Mouse (Mus musculus): ENCODE data around the gene Abhd14b. TPM values are rescaled to one million over a fixed set of nuclear protein-coding genes. Genes with fewer than 3 reads are reported as not detected.
A peak's percentile ranks its signal among the peaks of the same experiment; 100 is the strongest.

Gene Abhd14b
- polyA plus RNA-seq, 1 experiment, result 27.6 TPM

- Histone ChIP-seq H3K4me1 (ENCODE audit: control insufficient read depth, insufficient read depth, low read length) (peaks cover 8% of the 10 kb centered on the region), H3K4me3 (ENCODE audit: insufficient read depth, low read length) (peak within 1 kb of the TSS; percentile 63), H3K27ac (ENCODE audit: insufficient read depth, low read depth, low read length) (no peak within 1 kb of the TSS)
- no peak for TF ChIP-seq CTCF (IDR thresholded peaks at IDR 0.05; ENCODE audit: low read depth, low read length)
- no peak for TF ChIP-seq POLR2A (IDR thresholded peaks at IDR 0.05; ENCODE audit: borderline replicate concordance, low read depth, low read length)
These were observed 18.4 kb downstream of the Abhd14b start, which contains the start of gene Gpr62 for GRCm38 (mm10) chr9:106465571-106466200. Gene Gpr62, minus strand, starts transcription at chr9:106465938.

- Histone ChIP-seq H3K4me1 (ENCODE audit: control insufficient read depth, insufficient read depth, low read length) (peaks cover 8% of the 10 kb centered on the region), H3K27ac (ENCODE audit: insufficient read depth, low read depth, low read length) (no peak overlapping the region), H3K4me3 (ENCODE audit: insufficient read depth, low read length) (no peak overlapping the region)
- no peak for TF ChIP-seq CTCF (IDR thresholded peaks at IDR 0.05; ENCODE audit: low read depth, low read length)
- no peak for TF ChIP-seq POLR2A (IDR thresholded peaks at IDR 0.05; ENCODE audit: borderline replicate concordance, low read depth, low read length)
These were observed 19.5 kb downstream of the Abhd14b start for GRCm38 (mm10) chr9:106466721-106467120.

- Histone ChIP-seq H3K4me3 (ENCODE audit: insufficient read depth, low read length) (no peak overlapping the region), H3K4me1 (ENCODE audit: control insufficient read depth, insufficient read depth, low read length) (peaks cover 8% of the 10 kb centered on the region), H3K27ac (ENCODE audit: insufficient read depth, low read depth, low read length) (no peak overlapping the region)
- TF ChIP-seq POLR2A (IDR thresholded peaks at IDR 0.05; ENCODE audit: borderline replicate concordance, low read depth, low read length), result no peak
- TF ChIP-seq CTCF (IDR thresholded peaks at IDR 0.05; ENCODE audit: low read depth, low read length), result no peak
These were observed 20.5 kb downstream of the Abhd14b start for GRCm38 (mm10) chr9:106467746-106468145.

GRCm38 (mm10) chr9:106469317-106469716, 22.1 kb downstream of the Abhd14b start:
- Histone ChIP-seq H3K4me3 (ENCODE audit: insufficient read depth, low read length) (no peak overlapping the region), H3K27ac (ENCODE audit: insufficient read depth, low read depth, low read length) (no peak overlapping the region), H3K4me1 (ENCODE audit: control insufficient read depth, insufficient read depth, low read length) (peaks cover 8% of the 10 kb centered on the region)
- TF ChIP-seq CTCF (IDR thresholded peaks at IDR 0.05; ENCODE audit: low read depth, low read length) (no peak), POLR2A (IDR thresholded peaks at IDR 0.05; ENCODE audit: borderline replicate concordance, low read depth, low read length) (no peak)

GRCm38 (mm10) chr9:106469776-106470175, 22.5 kb downstream of the Abhd14b start:
- Histone ChIP-seq H3K27ac (ENCODE audit: insufficient read depth, low read depth, low read length) (no peak overlapping the region), H3K4me1 (ENCODE audit: control insufficient read depth, insufficient read depth, low read length) (peaks cover 9% of the 10 kb centered on the region), H3K4me3 (ENCODE audit: insufficient read depth, low read length) (no peak overlapping the region)
- TF ChIP-seq POLR2A (IDR thresholded peaks at IDR 0.05; ENCODE audit: borderline replicate concordance, low read depth, low read length) (no peak), CTCF (IDR thresholded peaks at IDR 0.05; ENCODE audit: low read depth, low read length) (no peak)

- Histone ChIP-seq H3K4me1 (ENCODE audit: control insufficient read depth, insufficient read depth, low read length) (peaks cover 13% of the 10 kb centered on the region), H3K27ac (ENCODE audit: insufficient read depth, low read depth, low read length) (no peak overlapping the region), H3K4me3 (ENCODE audit: insufficient read depth, low read length) (no peak overlapping the region)
- TF ChIP-seq CTCF (IDR thresholded peaks at IDR 0.05; ENCODE audit: low read depth, low read length) (no peak), POLR2A (IDR thresholded peaks at IDR 0.05; ENCODE audit: borderline replicate concordance, low read depth, low read length) (no peak)
These were observed 23.9 kb downstream of the Abhd14b start for GRCm38 (mm10) chr9:106470991-106471750.

- Histone ChIP-seq H3K27ac (ENCODE audit: insufficient read depth, low read depth, low read length) (no peak overlapping the region), H3K4me1 (ENCODE audit: control insufficient read depth, insufficient read depth, low read length) (peaks cover 13% of the 10 kb centered on the region), H3K4me3 (ENCODE audit: insufficient read depth, low read length) (no peak overlapping the region)
- TF ChIP-seq CTCF (IDR thresholded peaks at IDR 0.05; ENCODE audit: low read depth, low read length) (no peak), POLR2A (IDR thresholded peaks at IDR 0.05; ENCODE audit: borderline replicate concordance, low read depth, low read length) (no peak)
These were observed 24.6 kb downstream of the Abhd14b start for GRCm38 (mm10) chr9:106471892-106472291.

GRCm38 (mm10) chr9:106472321-106472720, 25.1 kb downstream of the Abhd14b start:
- no peak overlapping the region for H3K4me3 ChIP-seq (ENCODE audit: insufficient read depth, low read length)
- peaks cover 13% of the 10 kb centered on the region for H3K4me1 ChIP-seq (ENCODE audit: control insufficient read depth, insufficient read depth, low read length)
- no peak overlapping the region for H3K27ac ChIP-seq (ENCODE audit: insufficient read depth, low read depth, low read length)
- TF ChIP-seq CTCF (IDR thresholded peaks at IDR 0.05; ENCODE audit: low read depth, low read length) (no peak), POLR2A (IDR thresholded peaks at IDR 0.05; ENCODE audit: borderline replicate concordance, low read depth, low read length) (no peak)

- Histone ChIP-seq H3K4me3 (ENCODE audit: insufficient read depth, low read length) (no peak overlapping the region), H3K4me1 (ENCODE audit: control insufficient read depth, insufficient read depth, low read length) (peaks cover 14% of the 10 kb centered on the region), H3K27ac (ENCODE audit: insufficient read depth, low read depth, low read length) (no peak overlapping the region)
- TF ChIP-seq CTCF (IDR thresholded peaks at IDR 0.05; ENCODE audit: low read depth, low read length), result no peak
These were observed 26.0 kb downstream of the Abhd14b start for GRCm38 (mm10) chr9:106473081-106473752.

GRCm38 (mm10) chr9:106473753-106474105, 26.5 kb downstream of the Abhd14b start:
- peaks cover 15% of the 10 kb centered on the region for H3K4me1 ChIP-seq (ENCODE audit: control insufficient read depth, insufficient read depth, low read length)
- no peak for TF ChIP-seq POLR2A (IDR thresholded peaks at IDR 0.05; ENCODE audit: borderline replicate concordance, low read depth, low read length)
- TF ChIP-seq CTCF (IDR thresholded peaks at IDR 0.05; ENCODE audit: low read depth, low read length), result no peak
- no peak overlapping the region for H3K27ac ChIP-seq (ENCODE audit: insufficient read depth, low read depth, low read length)

More at GRCm38 (mm10) chr9:106473753-106474105, 26.5 kb downstream of the Abhd14b start:
- no peak overlapping the region for H3K4me3 ChIP-seq (ENCODE audit: insufficient read depth, low read length)

Measured in bone marrow macrophage, adult 2 months (primary cell).